Mouse (Mus musculus): ENCODE measurements around the gene Tmem87a.

DNA sequence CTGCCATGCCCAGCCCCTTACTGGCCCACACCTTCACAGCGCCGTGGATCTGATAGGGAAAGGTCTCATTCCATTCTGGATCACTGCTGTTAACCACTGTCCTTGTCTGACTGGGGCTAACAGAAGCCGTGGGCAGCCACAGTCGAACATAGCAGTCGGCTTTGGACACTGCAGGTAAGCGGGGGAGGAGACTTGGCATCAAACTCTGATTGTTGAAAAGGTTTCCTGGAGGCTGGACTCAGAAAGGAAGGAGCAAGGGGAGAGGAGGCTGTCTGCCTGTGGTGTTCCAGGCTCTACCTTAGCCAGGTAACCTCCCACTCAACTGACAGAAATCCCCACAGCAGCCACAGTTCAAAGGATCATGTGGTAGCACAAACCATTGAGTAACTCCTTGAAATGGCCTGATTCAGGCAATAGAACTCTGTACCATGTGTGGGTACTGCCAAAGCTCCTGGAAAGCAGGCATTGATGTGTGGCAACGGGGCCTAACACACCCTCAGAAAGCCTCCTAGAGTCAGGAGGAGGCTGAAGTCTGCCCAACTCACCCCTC, 91.6 kb downstream of the Tmem87a start:
- TF ChIP-seq CTCF (IDR thresholded peaks at IDR 0.05; ENCODE audit: low read depth, low read length) (no peak), POLR2A (IDR thresholded peaks at IDR 0.05; ENCODE audit: borderline replicate concordance, low read depth, low read length) (no peak)
